Mouse (Mus musculus): ENCODE results near the gene Mrpl47. TPM values are rescaled to one million over a fixed set of nuclear protein-coding genes. Genes with fewer than 3 reads are reported as not detected.

Mrpl47 gene
- polyA plus RNA-seq, 1 experiment from 2014 or later: 33.3 TPM

Other genes with a start within 250 kb of the Mrpl47 start
- gene Kcnmb3, start 245.4 kb downstream of the Mrpl47 start, polyA plus RNA-seq (2015; fragmentation: Nextera tagmentation; extraction: Ambion mirVana): 0.23 and 0.26 TPM in 2 replicates
- 38.6 and 42.2 TPM in 2 replicates for gene Zfp639, start 227.3 kb downstream of the Mrpl47 start, polyA plus RNA-seq (2015; fragmentation: Nextera tagmentation; extraction: Ambion mirVana)
- gene Mfn1, start 208.1 kb downstream of the Mrpl47 start, polyA plus RNA-seq (2015; fragmentation: Nextera tagmentation; extraction: Ambion mirVana): 35.2 and 37.6 TPM in 2 replicates
- gene Gnb4, start 121.0 kb downstream of the Mrpl47 start, polyA plus RNA-seq (2015; fragmentation: Nextera tagmentation; extraction: Ambion mirVana): 54.5 and 60.7 TPM in 2 replicates
- 188 and 196 TPM in 2 replicates for gene Actl6a, start 31.3 kb downstream of the Mrpl47 start, polyA plus RNA-seq (2015; fragmentation: Nextera tagmentation; extraction: Ambion mirVana)
- gene Ndufb5, start 615 bp downstream of the Mrpl47 start, polyA plus RNA-seq (2015; fragmentation: Nextera tagmentation; extraction: Ambion mirVana): 325 and 353 TPM in 2 replicates
- 4.5 and 5.2 TPM in 2 replicates for gene Usp13, start 79.9 kb upstream of the Mrpl47 start, polyA plus RNA-seq (2015; fragmentation: Nextera tagmentation; extraction: Ambion mirVana)